Mouse (Mus musculus) liver, embryonic 14.5 days (tissue): ENCODE measurements at regions not wholly inside any gene's neighbourhood (a gene's known extent, or its start where the extent isn't known, plus 50 kb on each side); places are given as distances from the start of the nearest gene placed in this dataset.

Experiments
- CTCF ChIP-seq: IDR thresholded peaks from 2 replicates; pipeline ENCODE4 v1.5.1; 2016; ENCODE audit warnings: antibody characterized with exemption, low read depth, control low read depth
- EP300 ChIP-seq: IDR thresholded peaks from 2 replicates; pipeline ENCODE4 v1.6.1; 2016; ENCODE audit warnings: antibody characterized with exemption, low read depth

DNA sequence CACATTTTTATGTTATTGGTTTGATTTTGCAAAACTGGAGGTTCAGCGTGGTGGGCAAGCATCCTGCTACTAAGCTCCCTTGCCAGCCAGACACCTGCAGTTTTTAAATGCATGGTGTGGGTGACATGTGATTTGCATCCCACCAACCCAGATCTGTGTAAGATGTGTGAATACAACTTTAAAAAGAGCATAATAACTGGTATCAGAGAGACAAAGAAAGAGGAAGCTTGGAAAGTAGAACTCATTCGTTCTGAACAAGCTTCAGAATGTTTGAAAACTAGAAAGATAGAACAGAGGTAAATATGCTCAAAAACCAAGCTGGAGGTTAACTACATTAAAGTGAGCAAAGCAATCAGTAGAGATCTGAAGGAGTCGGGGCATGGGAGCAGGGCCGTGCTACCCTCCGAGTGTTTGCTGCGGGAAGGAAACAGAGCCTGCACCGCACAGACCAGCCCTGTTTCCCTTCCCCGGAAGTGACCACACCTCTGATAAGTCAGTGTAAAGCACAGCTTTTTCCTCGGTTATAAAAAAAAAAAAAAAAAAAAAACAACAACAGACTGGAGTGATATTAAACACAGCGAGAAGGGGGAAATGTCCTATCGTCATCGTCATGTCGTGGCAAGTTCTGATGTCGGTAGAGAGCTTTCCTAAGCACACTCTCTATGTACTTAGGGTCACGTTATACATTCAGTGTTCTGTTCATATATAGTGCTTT is 63.2 kb upstream of the Bcl2l14 start:
- TF ChIP-seq CTCF = no peak
- no peak for TF ChIP-seq EP300
